Mouse (Mus musculus) adrenal gland, postnatal 25 days (tissue): ENCODE data around the gene Exo5. TPM values are rescaled to one million over a fixed set of nuclear protein-coding genes. Genes with fewer than 3 reads are reported as not detected.

ENCODE experiments used
- DNase-seq: peaks from one replicate; pipeline ENCODE4 v3.0.0; 2021; ENCODE audit warnings: mixed read lengths
- long read RNA-seq: library from polyadenylated mRNA; stranded (forward); transcript quantifications from one replicate; pipeline ENCODE4 v2.0.0, GENCODE M21; 2021
- total RNA-seq: library from RNA; stranded (reverse); gene quantifications from 2 replicates; pipeline ENCODE4 v1.2.3, GENCODE M21; 2021

Gene Exo5
- total RNA-seq: 11.6 and 12.9 TPM in 2 replicates
- long read RNA-seq, transcript Exo5-201 (2 exons, 1,996 nt): major isoform, 10 of 13 reads
- long read RNA-seq, partial matches to known transcripts: 0 of 13 reads
- long read RNA-seq, other reads (novel, unspliced or antisense): 1 of 13 reads

DNA sequence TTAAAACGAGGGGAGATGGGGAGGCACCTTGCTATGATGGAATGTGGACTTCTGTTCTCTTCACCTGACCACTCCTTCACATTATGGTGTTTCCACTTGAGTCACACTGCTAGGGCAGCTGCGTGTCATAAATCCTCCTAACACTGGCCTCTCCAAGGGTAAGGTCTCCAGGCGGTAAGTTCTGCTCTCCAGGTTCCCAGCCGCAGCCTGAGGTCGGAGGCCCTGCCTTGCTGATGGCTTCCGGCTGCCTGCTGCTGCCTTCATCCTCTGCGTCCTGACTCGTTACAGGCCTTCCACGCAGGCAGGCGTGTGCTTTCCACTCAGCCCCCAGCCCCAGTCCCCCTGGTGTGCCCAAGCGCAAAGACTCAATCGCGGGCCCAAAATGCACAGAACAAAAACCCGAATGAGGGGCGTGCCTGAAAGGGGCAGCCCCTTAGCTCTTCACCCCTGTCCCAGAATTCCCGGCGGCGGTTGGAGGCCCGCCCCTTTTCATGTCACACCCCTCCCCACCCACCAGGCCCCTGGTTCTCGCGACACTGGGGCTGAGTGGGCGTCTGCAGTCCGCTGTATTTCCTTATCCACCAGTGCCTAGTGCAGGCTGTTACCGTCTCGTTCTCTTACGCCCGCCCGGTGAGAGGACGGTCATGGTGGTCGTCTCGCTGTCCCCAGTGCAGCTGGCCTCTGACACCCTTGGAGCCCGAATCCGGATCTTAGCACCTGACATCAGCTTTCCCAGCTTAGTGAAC, at the start of gene Exo5:
Gene Exo5 (minus strand): TSS at position 464 of the 746 bp plus-strand sequence.
- peak; percentile 90 for DNase-seq

DNA sequence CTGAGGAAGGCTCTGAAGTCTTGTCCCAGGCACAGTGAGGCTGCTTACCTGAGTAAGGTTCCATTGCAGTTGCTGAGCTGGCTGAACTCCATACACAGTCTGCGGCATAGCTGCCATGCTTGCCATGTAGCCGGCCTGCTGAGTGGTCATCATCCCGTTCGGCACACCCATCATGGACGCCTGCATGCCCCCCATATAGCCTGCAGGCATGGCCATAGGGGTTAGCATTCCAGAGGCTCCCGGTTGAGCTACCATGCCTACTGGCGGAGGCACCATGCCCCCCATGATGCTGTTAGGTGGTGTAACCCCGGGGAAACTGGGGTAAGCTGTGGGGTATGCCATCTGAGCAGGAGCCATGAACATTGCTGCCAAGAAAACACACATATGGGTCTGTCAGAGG, 47.0 kb upstream of the Exo5 start:
- DNase-seq: no peak

GRCm38 (mm10) chr4:120969382-120970146, 44.7 kb upstream of the Exo5 start:
- peak; percentile 32 for DNase-seq

DNA sequence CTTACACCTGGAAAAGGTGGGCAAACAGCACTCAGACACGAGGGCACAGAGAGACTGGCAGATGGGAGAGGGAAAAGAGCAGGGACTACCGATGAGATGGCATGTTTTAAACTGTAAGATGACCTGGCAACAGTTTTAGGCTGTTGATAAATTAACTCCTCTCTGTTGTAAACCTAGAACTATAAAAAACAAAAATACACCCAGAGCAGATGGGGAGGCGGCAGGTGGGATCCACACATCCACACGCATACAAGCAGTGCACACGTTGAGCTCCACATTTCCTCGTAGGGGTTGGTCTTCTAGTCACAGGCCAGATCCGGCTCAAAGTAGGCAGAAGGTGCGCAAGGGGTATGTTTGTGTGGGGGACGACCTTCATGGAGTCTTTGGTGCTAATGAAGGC, 43.7 kb upstream of the Exo5 start:
- no peak for DNase-seq

- no peak for DNase-seq
These were observed 30.8 kb upstream of the Exo5 start for GRCm38 (mm10) chr4:120955586-120955985.

- DNase-seq: no peak
These were observed 28.9 kb upstream of the Exo5 start for GRCm38 (mm10) chr4:120953667-120954066.

- DNase-seq: no peak
These were observed 28.2 kb upstream of the Exo5 start for GRCm38 (mm10) chr4:120953038-120953437.

DNA sequence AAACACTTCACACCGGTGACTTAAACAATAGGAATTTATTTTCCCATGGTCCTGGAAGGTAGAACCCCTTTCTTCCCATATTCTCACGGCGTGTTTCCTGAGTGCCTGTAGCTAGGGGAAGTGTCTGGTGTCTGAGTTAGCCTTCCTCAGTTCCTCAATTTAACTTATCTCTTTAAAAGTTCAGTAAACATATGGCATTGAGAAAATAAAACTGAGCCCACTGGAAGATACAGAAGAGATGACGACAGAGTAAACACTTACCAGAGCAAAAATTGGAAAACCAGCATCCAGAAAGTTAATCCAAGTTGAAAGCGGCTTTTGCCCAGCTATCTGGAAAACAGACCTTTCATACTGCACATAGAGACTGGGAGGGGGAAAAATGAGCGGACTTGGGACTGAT, 27.3 kb upstream of the Exo5 start:
- no peak for DNase-seq

DNA sequence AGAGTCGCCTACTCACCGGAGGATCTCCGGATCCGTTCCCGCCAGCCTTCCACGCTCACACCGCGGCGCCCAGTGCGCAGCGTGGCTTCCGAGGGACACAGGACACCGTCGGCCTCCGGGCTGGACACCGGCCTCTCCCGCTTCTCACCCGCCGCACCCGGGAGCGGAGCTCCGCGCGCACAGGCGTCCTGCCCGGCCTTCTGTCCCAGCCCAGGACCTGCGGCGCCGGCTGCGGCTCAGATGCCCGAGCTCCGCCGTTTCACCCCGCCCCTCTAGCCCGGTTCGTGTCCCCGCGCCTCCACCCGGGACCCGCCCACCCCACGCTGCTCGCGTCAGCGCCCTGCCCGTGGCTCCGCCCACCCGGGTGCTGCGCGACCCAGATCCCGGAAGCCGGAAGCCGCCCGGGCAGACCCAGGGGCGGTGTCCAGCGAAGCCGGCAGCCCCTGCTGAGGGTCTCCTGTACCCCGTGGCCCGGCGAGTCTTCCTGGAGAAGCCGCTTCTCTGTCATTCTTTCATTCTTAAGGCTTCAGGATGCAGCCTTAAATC, 26.7 kb upstream of the Exo5 start, which contains the start of gene Zfp69:
Gene Zfp69 (minus strand): TSS at position 272 of the 546 bp plus-strand sequence.
- DNase-seq: peak; percentile 94

DNA sequence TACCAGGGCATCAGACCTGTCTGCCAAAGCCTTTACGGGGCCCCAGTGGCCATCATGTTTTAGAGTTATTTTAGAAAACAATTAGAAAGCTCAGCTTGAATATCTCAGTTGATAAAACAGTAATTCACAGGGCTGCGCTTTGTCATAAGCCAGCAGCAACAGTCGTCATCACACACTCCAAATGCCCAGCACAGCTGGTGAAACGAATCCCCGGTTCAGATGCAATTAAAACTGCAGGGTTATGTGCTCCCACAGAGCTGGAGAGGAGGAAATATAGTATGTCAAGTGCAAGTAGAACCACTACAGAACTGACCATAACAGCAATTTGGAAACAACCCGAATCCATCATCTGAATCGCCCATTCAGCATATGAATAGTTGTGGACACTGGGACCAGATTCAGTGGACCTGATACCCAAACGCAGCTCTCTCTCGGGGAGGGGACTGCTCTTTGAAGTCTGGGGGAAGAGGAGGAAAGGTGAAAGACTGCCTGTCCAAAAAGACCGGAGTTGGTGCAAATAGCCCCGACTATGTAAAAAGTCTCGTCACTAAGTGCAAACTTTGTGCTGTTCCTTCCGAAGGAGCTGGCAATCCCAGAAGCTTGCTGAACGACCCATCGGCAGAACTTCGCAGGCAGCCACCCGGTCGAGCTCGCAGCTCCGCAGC, 26.1 kb upstream of the Exo5 start:
- no peak for DNase-seq

- DNase-seq: peak; percentile 29
These were observed 24.1 kb upstream of the Exo5 start for GRCm38 (mm10) chr4:120948938-120949337.

DNA sequence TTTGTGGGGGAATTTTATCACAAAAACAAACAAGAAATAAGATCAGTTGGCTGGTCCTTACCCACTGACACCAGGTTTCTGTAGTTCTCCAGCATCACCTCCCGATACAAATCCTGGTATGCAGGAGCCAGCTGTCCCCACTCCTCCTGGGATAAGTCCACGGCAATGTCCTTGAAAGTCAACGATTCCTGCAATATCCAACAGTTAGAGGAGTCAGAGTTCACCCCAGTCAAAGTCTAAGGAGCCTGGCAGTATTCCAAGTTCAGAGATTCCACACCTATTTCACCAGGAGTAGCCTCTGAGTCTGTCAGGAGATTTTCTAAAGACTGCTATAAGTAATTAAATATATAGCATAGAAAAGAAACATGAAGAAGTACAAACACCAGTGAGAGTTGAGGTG, 10.2 kb upstream of the Exo5 start:
- no peak for DNase-seq

DNA sequence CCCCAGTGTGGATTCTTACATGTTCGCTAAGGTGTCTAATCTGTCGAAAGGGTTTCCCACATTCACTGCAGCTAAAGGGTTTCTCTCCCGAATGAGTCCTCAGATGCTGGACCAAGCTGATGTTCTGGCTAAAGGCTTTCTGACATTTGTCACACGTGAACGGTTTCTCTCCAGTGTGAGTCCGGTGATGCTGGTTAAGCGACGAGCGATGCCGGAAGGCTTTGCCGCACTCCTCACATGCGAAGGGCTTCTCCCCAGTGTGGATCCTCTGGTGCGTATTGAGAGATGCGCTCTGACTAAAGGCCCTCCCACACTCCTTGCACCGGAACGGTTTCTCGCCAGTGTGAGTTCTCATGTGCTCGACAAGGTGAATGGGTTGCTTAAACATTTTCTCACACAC, 5.9 kb upstream of the Exo5 start:
- no peak for DNase-seq

GRCm38 (mm10) chr4:120928686-120929085, 3.9 kb upstream of the Exo5 start:
- peak; percentile 48 for DNase-seq

GRCm38 (mm10) chr4:120925386-120925785, 569 bp upstream of the Exo5 start:
- no peak for DNase-seq

DNA sequence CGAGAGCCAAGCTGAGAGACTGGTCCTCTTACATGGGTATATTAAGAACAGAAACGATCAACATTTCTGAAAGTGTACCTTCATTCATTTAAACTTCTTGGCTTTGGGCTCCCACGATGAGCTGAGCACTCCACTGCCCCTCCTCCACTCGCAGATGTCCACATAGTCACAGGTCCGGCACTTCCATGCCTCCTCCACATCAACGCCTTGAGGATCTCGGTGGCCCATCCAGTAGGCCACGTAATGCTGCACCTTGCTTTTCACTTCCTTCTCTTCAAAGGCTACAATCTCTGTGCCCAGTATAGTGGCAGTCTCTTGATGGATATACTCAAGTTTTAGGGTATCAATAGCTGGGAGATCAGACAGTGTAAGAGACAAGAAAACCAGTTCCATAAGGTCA, 3.4 kb downstream of the Exo5 start:
- no peak for DNase-seq

- DNase-seq: no peak
These were observed 10.3 kb downstream of the Exo5 start for GRCm38 (mm10) chr4:120914501-120914900.

DNA sequence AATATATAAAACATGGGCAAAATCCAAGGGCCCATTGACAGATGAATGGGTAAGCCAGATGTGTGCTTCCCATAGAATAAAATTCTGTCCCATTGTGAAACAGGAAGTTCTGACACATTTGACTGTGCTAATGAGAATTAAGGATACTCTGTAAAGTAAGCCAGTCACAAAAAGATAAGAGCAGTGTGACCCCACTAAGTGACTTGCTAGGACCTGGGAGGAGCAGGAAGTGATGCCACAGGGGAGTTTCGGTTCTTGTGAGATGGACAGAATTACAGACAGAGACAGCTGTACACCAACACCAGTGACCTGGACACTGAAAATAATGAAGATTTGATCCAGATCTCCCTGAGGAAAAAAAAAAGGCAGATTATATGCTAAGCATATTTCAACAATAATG, 11.0 kb downstream of the Exo5 start:
- no peak for DNase-seq

- DNase-seq: no peak
These were observed 11.4 kb downstream of the Exo5 start for GRCm38 (mm10) chr4:120913443-120913842.

- no peak for DNase-seq
These were observed 12.0 kb downstream of the Exo5 start for GRCm38 (mm10) chr4:120912866-120913265.

DNA sequence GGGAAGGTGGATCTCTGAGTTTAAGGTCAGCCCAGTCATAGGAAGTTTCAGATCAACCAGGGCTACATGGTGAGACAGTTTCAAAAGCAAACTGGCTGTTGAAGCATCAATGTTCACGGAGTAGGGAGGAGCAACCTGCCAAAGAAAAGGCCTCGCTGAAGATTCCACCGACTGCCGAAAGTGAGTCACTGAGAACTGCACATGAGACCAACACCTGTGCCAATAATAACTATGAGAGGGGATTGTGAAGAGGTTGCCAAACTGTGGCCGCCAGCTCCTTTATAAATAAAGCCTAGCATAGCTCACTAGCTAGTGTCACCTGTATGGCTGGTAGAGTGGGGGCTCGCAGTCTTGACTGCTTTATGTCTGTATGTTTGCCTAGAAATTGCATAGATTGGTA, 13.7 kb downstream of the Exo5 start:
- DNase-seq: no peak

DNA sequence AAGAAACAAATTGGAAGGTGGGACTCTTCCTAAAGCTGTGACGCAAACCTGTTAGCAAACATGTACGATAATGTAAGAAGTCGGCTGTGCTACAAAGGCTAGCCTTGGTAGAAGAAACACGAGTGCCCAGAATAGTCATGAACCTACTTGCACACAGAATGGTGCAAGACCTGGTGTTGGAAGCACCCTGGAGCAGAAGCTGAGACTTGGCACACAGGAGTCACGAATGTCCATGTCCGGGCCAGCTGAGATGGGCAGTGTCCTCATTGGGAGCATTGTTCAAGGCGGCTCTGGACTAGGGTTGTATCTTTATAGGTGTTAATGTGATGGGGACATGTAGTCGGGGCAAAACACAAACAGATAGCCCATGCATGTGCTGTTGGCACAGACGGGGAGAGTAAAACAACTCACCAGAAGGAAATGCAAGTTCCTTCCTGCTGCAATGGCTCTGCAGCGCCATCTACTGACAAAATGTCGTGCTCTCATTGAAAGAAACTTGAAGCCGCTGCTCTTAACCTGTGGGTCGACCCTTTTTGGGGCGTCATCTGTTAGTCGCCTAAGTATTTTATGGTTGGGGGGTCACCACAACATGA, 15.2 kb downstream of the Exo5 start:
- peak; percentile 52 for DNase-seq
